Mouse (Mus musculus) lung, embryonic 16.5 days (tissue): ENCODE measurements at regions not wholly inside any gene's neighbourhood (a gene's known extent, or its start where the extent isn't known, plus 50 kb on each side); places are given as distances from the start of the nearest gene placed in this dataset.
A peak's percentile ranks its signal among the peaks of the same experiment; 100 is the strongest.

ENCODE experiments used
- ATAC-seq: fragments of 200-750 bp; cut with Nextera tagmentation; 2 replicates; pipeline ENCODE4 v1.8.0; 2017; ENCODE audit warnings: low read depth, mild to moderate bottlenecking, moderate library complexity
- H3K27ac ChIP-seq: fragments of 300-500 bp; sonication (generic); 2 replicates; pipeline ENCODE4 v1.5.1; 2014; ENCODE audit warnings: mild to moderate bottlenecking, control low read depth, low read length
- H3K27me3 ChIP-seq: fragments of 300-500 bp; sonication (generic); 2 replicates; pipeline ENCODE4 v1.6.1; 2014; ENCODE audit warnings: low read depth, low read length, mixed read lengths; ENCODE audit not compliant: control insufficient read depth, insufficient read depth
- H3K36me3 ChIP-seq: fragments of 300-500 bp; sonication (generic); 2 replicates; pipeline ENCODE4 v1.6.1; 2014; ENCODE audit warnings: low read length; ENCODE audit not compliant: control insufficient read depth, insufficient read depth
- H3K4me1 ChIP-seq: fragments of 300-500 bp; sonication (generic); replicated peaks from 2 replicates; pipeline ENCODE4 v1.6.1; 2014; ENCODE audit warnings: low read length, mixed read lengths; ENCODE audit not compliant: control insufficient read depth, insufficient read depth
- H3K4me2 ChIP-seq: fragments of 300-500 bp; sonication (generic); 2 replicates; pipeline ENCODE4 v1.6.1; 2014; ENCODE audit warnings: low read depth, low read length, control low read depth
- H3K4me3 ChIP-seq: fragments of 300-500 bp; sonication (generic); 2 replicates; pipeline ENCODE4 v1.5.1; 2014; ENCODE audit warnings: mild to moderate bottlenecking, low read length, control low read depth
- H3K9ac ChIP-seq: fragments of 300-500 bp; sonication (generic); 2 replicates; pipeline ENCODE4 v1.6.1; 2014; ENCODE audit warnings: low read length, control low read depth
- H3K9me3 ChIP-seq: fragments of 300-500 bp; sonication (generic); 2 replicates; pipeline ENCODE4 v1.6.1; 2016; ENCODE audit warnings: low read length; ENCODE audit not compliant: control insufficient read depth
- WGBS: fragments of 180-500 bp; shearing (Covaris S2); extraction: QIAGEN DNeasy Blood & Tissue Kit; methylation state at CpG from one replicate; pipeline ENCODE4 v1.1.7; 2014; 5-methylcytosine and 5-hydroxymethylcytosine counted together

GRCm38 (mm10) chr7:58310096-58310495 lies 345.9 kb upstream of the Atp10a start:
- H3K4me3 ChIP-seq: no peak overlapping the region
- H3K9ac ChIP-seq: no peak overlapping the region
- no peak overlapping the region for H3K27ac ChIP-seq
- WGBS: 67% methylated on average over 2 of the region's 2 CpGs
- no peak for ATAC-seq
- H3K4me1 ChIP-seq: no peaks in the 10 kb centered on the region
- no peak overlapping the region for H3K4me2 ChIP-seq
- no peaks in the 10 kb centered on the region for H3K9me3 ChIP-seq
- H3K36me3 ChIP-seq: no peaks in the 10 kb centered on the region
- H3K27me3 ChIP-seq: no peaks in the 10 kb centered on the region

- no peak overlapping the region for H3K4me2 ChIP-seq
- no peaks in the 10 kb centered on the region for H3K4me1 ChIP-seq
- H3K27ac ChIP-seq: no peak overlapping the region
- no peaks in the 10 kb centered on the region for H3K9me3 ChIP-seq
- no peaks in the 10 kb centered on the region for H3K27me3 ChIP-seq
- no peak overlapping the region for H3K9ac ChIP-seq
- no peak for ATAC-seq
- no peak overlapping the region for H3K4me3 ChIP-seq
- 28% methylated on average over 1 of the region's 1 CpGs for WGBS
- no peaks in the 10 kb centered on the region for H3K36me3 ChIP-seq
Observed at GRCm38 (mm10) chr7:58322381-58322780, 333.6 kb upstream of the Atp10a start.

- ATAC-seq: no peak
- no peak overlapping the region for H3K4me2 ChIP-seq
- H3K4me3 ChIP-seq: no peak overlapping the region
- no peaks in the 10 kb centered on the region for H3K27me3 ChIP-seq
- H3K9me3 ChIP-seq: no peaks in the 10 kb centered on the region
- no peaks in the 10 kb centered on the region for H3K4me1 ChIP-seq
- 62% methylated on average over 1 of the region's 1 CpGs for WGBS
- no peak overlapping the region for H3K9ac ChIP-seq
- no peak overlapping the region for H3K27ac ChIP-seq
- no peaks in the 10 kb centered on the region for H3K36me3 ChIP-seq
Observed at GRCm38 (mm10) chr7:58367384-58367783, 288.6 kb upstream of the Atp10a start.

GRCm38 (mm10) chr7:58383401-58383800 lies 272.6 kb upstream of the Atp10a start:
- no peaks in the 10 kb centered on the region for H3K27me3 ChIP-seq
- no peak overlapping the region for H3K27ac ChIP-seq
- no peak for ATAC-seq
- no peaks in the 10 kb centered on the region for H3K36me3 ChIP-seq
- no peak overlapping the region for H3K4me3 ChIP-seq
- no peaks in the 10 kb centered on the region for H3K9me3 ChIP-seq
- H3K4me2 ChIP-seq: no peak overlapping the region
- H3K9ac ChIP-seq: no peak overlapping the region
- 27% methylated on average over 1 of the region's 1 CpGs for WGBS
- no peaks in the 10 kb centered on the region for H3K4me1 ChIP-seq

GRCm38 (mm10) chr7:58388326-58388725 lies 267.6 kb upstream of the Atp10a start:
- no peak overlapping the region for H3K27ac ChIP-seq
- no peak for ATAC-seq
- H3K36me3 ChIP-seq: no peaks in the 10 kb centered on the region
- H3K9me3 ChIP-seq: no peaks in the 10 kb centered on the region
- 62% methylated on average over 1 of the region's 1 CpGs for WGBS
- H3K27me3 ChIP-seq: no peaks in the 10 kb centered on the region
- no peak overlapping the region for H3K9ac ChIP-seq
- no peak overlapping the region for H3K4me2 ChIP-seq
- H3K4me1 ChIP-seq: no peaks in the 10 kb centered on the region
- H3K4me3 ChIP-seq: no peak overlapping the region

GRCm38 (mm10) chr7:58392391-58393115 lies 263.4 kb upstream of the Atp10a start:
- ATAC-seq: no peak
- H3K27me3 ChIP-seq: no peaks in the 10 kb centered on the region

GRCm38 (mm10) chr7:58397992-58398391 lies 258.0 kb upstream of the Atp10a start:
- Histone ChIP-seq H3K9ac (peak overlapping the region; percentile 49), H3K4me1 (no peaks in the 10 kb centered on the region; the same call in 1 of the 2 replicates), H3K36me3 (no peaks in the 10 kb centered on the region), H3K4me3 (peak overlapping the region; percentile 50), H3K27me3 (no peaks in the 10 kb centered on the region), H3K27ac (peak overlapping the region; percentile 38; the same call in 1 of the 2 replicates), H3K4me2 (peak overlapping the region; percentile 64), H3K9me3 (no peaks in the 10 kb centered on the region)
- 17% methylated on average over 6 of the region's 6 CpGs for WGBS
- no peak for ATAC-seq

More at GRCm38 (mm10) chr7:58392391-58393115, 263.4 kb upstream of the Atp10a start:
- H3K4me1 ChIP-seq: no peaks in the 10 kb centered on the region
- H3K4me2 ChIP-seq: no peak overlapping the region
- no peaks in the 10 kb centered on the region for H3K36me3 ChIP-seq
- H3K4me3 ChIP-seq: no peak overlapping the region
- H3K9ac ChIP-seq: no peak overlapping the region
- 79% methylated on average over 4 of the region's 4 CpGs for WGBS
- no peak overlapping the region for H3K27ac ChIP-seq
- H3K9me3 ChIP-seq: no peaks in the 10 kb centered on the region

- under 1% methylated on average over 9 of the region's 9 CpGs for WGBS
- peak overlapping the region; percentile 52 for H3K9ac ChIP-seq
- peak overlapping the region; percentile 64 for H3K4me2 ChIP-seq
- peak; percentile 19; the same call in 1 of the 2 replicates for ATAC-seq
- H3K27me3 ChIP-seq: no peaks in the 10 kb centered on the region
- H3K4me3 ChIP-seq: peak overlapping the region; percentile 50
- peak overlapping the region; percentile 69 for H3K27ac ChIP-seq
- no peaks in the 10 kb centered on the region for H3K36me3 ChIP-seq
- H3K4me1 ChIP-seq: no peaks in the 10 kb centered on the region; the same call in 1 of the 2 replicates
- H3K9me3 ChIP-seq: no peaks in the 10 kb centered on the region
Observed at GRCm38 (mm10) chr7:58398558-58399144, 257.3 kb upstream of the Atp10a start.

- WGBS: 0% methylated on average over 21 of the region's 21 CpGs
- Histone ChIP-seq H3K27me3 (no peaks in the 10 kb centered on the region), H3K27ac (peak overlapping the region; percentile 69), H3K9me3 (no peaks in the 10 kb centered on the region), H3K4me3 (peak overlapping the region; percentile 50), H3K4me1 (no peaks in the 10 kb centered on the region; the same call in 1 of the 2 replicates), H3K36me3 (no peaks in the 10 kb centered on the region), H3K9ac (peak overlapping the region; percentile 59), H3K4me2 (peak overlapping the region; percentile 64)
- peak; percentile 99 for ATAC-seq
Observed at GRCm38 (mm10) chr7:58399145-58399604, 256.8 kb upstream of the Atp10a start.
